Mouse (Mus musculus): ENCODE measurements around the gene Art3. TPM values are rescaled to one million over a fixed set of nuclear protein-coding genes. Genes with fewer than 3 reads are reported as not detected.

Art3 gene
- polyA plus RNA-seq, 1 experiment = 263 TPM

DNA sequence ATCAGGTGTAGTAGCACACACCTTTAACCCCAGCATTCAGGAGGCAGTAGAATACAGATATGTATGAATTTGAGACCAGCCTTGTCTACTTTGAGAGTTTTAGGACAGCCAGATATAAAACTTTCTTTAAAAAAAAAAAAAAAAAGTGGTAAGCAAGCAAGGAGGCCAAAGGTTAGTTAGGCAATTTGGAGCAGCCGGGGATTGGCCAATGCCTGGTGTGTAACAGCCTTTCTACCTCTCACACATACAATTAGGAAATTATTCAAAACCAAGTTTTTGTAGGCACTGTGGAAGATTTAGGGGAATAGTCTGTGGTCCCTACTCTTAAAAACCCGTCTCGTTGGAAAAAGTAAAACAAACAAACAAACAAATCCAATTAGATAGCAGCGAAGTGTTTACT is 9.0 kb upstream of the Art3 start:
- H3K4me3 ChIP-seq (ENCODE audit: control insufficient read depth, low read depth, low read length) = no peak overlapping the region
- H3K36me3 ChIP-seq (ENCODE audit: control insufficient read depth, insufficient read depth, low read length) = no peaks in the 10 kb centered on the region
- TF ChIP-seq POLR2A (IDR thresholded peaks at IDR 0.05; ENCODE audit: control insufficient read depth, low read depth, low read length) (no peak), CTCF (IDR thresholded peaks at IDR 0.05; ENCODE audit: control insufficient read depth, insufficient read depth, insufficient replicate concordance, low read depth, low read length) (no peak)
- H3K27ac ChIP-seq (ENCODE audit: control insufficient read depth, insufficient read depth, low read depth, low read length) = no peak overlapping the region
- H3K27me3 ChIP-seq (ENCODE audit: control insufficient read depth, insufficient read depth, low read length) = no peaks in the 10 kb centered on the region
- no peaks in the 10 kb centered on the region for H3K4me1 ChIP-seq (ENCODE audit: control insufficient read depth, insufficient read depth, low read length)

DNA sequence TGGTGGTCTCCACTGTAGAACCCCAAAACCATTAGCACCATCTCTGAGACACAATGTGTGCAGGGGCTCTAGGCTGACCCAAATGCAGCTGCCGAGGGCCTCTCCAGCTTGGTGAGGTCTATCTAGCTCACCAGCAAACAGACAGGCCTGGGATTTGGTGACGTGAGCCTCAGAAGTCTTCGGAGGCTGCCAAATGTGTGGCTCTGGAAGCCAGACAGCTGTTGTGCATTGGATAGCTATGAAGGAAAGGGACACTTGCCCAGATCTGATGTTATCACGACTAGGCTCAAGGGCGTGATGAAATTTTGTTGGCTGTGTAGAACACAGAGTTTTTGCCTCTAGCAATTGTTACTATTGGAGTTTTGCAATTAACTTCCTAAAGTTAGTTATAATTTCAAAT is 8.4 kb upstream of the Art3 start:
- no peaks in the 10 kb centered on the region for H3K27me3 ChIP-seq (ENCODE audit: control insufficient read depth, insufficient read depth, low read length)
- H3K27ac ChIP-seq (ENCODE audit: control insufficient read depth, insufficient read depth, low read depth, low read length) = no peak overlapping the region
- H3K36me3 ChIP-seq (ENCODE audit: control insufficient read depth, insufficient read depth, low read length) = no peaks in the 10 kb centered on the region
- H3K4me1 ChIP-seq (ENCODE audit: control insufficient read depth, insufficient read depth, low read length) = no peaks in the 10 kb centered on the region
- H3K4me3 ChIP-seq (ENCODE audit: control insufficient read depth, low read depth, low read length) = no peak overlapping the region
- no peak for TF ChIP-seq CTCF (IDR thresholded peaks at IDR 0.05; ENCODE audit: control insufficient read depth, insufficient read depth, insufficient replicate concordance, low read depth, low read length)
- no peak for TF ChIP-seq POLR2A (IDR thresholded peaks at IDR 0.05; ENCODE audit: control insufficient read depth, low read depth, low read length)

DNA sequence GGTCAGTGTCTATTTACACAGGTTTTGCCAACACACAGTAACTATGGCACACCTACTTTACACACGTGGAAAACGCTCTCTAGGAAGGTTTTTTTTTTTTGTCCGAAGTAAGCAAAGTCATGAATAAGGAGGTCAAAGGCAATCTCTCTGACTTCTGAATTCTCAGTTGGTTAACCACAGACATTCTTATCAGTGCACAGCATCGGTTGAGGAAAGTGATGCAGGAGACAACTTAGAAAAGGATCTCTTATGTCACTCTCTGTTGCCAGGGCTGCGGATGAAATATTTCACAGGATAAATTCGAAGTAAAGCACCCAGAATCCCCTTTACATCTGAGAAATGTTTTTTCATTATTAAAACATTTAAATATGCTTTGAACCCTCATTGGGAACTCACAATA is 4.3 kb upstream of the Art3 start:
- Histone ChIP-seq H3K27ac (ENCODE audit: control insufficient read depth, insufficient read depth, low read depth, low read length) (no peak overlapping the region), H3K4me1 (ENCODE audit: control insufficient read depth, insufficient read depth, low read length) (peaks cover 8% of the 10 kb centered on the region), H3K4me3 (ENCODE audit: control insufficient read depth, low read depth, low read length) (no peak overlapping the region), H3K36me3 (ENCODE audit: control insufficient read depth, insufficient read depth, low read length) (no peaks in the 10 kb centered on the region), H3K27me3 (ENCODE audit: control insufficient read depth, insufficient read depth, low read length) (no peaks in the 10 kb centered on the region)
- TF ChIP-seq POLR2A (IDR thresholded peaks at IDR 0.05; ENCODE audit: control insufficient read depth, low read depth, low read length) (no peak), CTCF (IDR thresholded peaks at IDR 0.05; ENCODE audit: control insufficient read depth, insufficient read depth, insufficient replicate concordance, low read depth, low read length) (no peak)

DNA sequence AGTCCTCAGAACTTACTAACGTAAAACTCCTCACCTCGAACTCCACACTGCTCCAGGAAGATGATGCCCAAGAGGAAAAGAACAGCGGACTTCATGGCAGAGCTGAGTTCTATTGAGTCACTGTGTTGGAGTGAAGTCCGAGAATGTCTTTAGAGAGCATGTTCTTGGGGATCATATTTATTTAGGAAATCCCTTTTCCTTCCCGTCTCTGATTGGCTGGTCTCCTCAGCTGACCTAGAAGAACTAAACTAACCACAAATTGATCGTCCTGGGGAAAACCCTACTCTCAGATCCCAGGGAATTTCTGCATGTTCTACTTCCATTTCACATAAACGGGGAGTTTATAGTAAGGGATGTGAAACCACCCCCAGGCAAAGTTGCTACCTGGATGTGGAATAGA is 3.7 kb upstream of the Art3 start, which contains the start of gene Cxcl9:
Gene Cxcl9, minus strand, starts transcription at position 151 of the 400 bp plus-strand sequence.
- Histone ChIP-seq H3K27ac (ENCODE audit: control insufficient read depth, insufficient read depth, low read depth, low read length) (no peak within 1 kb of the TSS), H3K4me3 (ENCODE audit: control insufficient read depth, low read depth, low read length) (no peak within 1 kb of the TSS), H3K27me3 (ENCODE audit: control insufficient read depth, insufficient read depth, low read length) (no peaks in the 10 kb centered on the region), H3K4me1 (ENCODE audit: control insufficient read depth, insufficient read depth, low read length) (peaks cover 8% of the 10 kb centered on the region), H3K36me3 (ENCODE audit: control insufficient read depth, insufficient read depth, low read length) (no peaks in the 10 kb centered on the region)
- TF ChIP-seq POLR2A (IDR thresholded peaks at IDR 0.05; ENCODE audit: control insufficient read depth, low read depth, low read length) = no peak
- TF ChIP-seq CTCF (IDR thresholded peaks at IDR 0.05; ENCODE audit: control insufficient read depth, insufficient read depth, insufficient replicate concordance, low read depth, low read length) = no peak

DNA sequence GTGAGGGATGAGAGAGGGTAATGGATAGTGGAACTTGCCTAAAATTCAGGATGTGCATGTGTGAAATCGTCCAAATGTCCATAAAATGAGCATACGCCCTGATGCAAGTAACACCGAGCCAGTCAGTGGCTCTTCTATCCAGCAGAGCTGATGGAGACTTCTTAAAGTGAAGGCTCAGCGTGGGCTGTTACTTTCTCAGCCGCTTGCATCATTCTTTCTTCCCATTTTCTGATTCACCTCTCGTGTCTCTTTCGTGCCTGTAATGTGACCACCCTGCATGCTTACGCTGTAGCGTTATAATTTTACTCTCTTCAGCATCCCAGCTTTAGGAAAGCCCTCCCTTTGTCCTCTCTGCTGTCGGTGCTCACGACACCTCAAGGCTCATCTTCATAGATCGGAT is 505 bp upstream of the Art3 start:
- TF ChIP-seq POLR2A (IDR thresholded peaks at IDR 0.05; ENCODE audit: control insufficient read depth, low read depth, low read length) = no peak
- TF ChIP-seq CTCF (IDR thresholded peaks at IDR 0.05; ENCODE audit: control insufficient read depth, insufficient read depth, insufficient replicate concordance, low read depth, low read length) = no peak
- Histone ChIP-seq H3K4me1 (ENCODE audit: control insufficient read depth, insufficient read depth, low read length) (peaks cover 11% of the 10 kb centered on the region), H3K4me3 (ENCODE audit: control insufficient read depth, low read depth, low read length) (peak overlapping the region; percentile 47), H3K27me3 (ENCODE audit: control insufficient read depth, insufficient read depth, low read length) (no peaks in the 10 kb centered on the region), H3K36me3 (ENCODE audit: control insufficient read depth, insufficient read depth, low read length) (no peaks in the 10 kb centered on the region), H3K27ac (ENCODE audit: control insufficient read depth, insufficient read depth, low read depth, low read length) (0 out of 2 replicates have a peak overlapping the region, but pooled peaks have one; percentile 16)

DNA sequence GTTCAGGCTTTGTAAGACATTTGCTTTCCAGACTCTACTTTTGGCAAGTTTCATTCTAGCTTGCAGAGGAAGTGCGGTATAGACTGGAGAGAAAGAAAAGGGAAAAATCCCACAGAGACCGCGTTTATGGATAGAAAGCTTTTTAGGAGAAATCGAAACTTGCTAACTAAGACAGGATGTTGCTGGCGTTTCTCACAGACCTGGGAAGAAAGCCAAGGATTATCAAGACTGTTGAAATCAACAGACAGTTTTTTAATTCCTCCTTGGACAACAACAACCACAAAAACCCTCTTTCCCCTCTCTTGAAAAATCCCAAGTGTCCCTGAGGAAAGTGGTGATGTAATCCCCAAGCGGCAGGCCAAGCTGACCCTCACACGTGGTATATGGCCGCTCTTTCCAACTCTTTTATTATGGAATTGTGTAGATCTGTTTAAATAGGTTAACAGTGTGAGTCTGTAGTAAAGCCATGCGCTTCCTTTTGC is 773 bp downstream of the Art3 start:
- TF ChIP-seq POLR2A (IDR thresholded peaks at IDR 0.05; ENCODE audit: control insufficient read depth, low read depth, low read length) (no peak), CTCF (IDR thresholded peaks at IDR 0.05; ENCODE audit: control insufficient read depth, insufficient read depth, insufficient replicate concordance, low read depth, low read length) (no peak)
- Histone ChIP-seq H3K36me3 (ENCODE audit: control insufficient read depth, insufficient read depth, low read length) (no peaks in the 10 kb centered on the region), H3K27ac (ENCODE audit: control insufficient read depth, insufficient read depth, low read depth, low read length) (peak overlapping the region; percentile 85), H3K4me1 (ENCODE audit: control insufficient read depth, insufficient read depth, low read length) (peaks cover 11% of the 10 kb centered on the region), H3K4me3 (ENCODE audit: control insufficient read depth, low read depth, low read length) (peak overlapping the region; percentile 94), H3K27me3 (ENCODE audit: control insufficient read depth, insufficient read depth, low read length) (no peaks in the 10 kb centered on the region)

DNA sequence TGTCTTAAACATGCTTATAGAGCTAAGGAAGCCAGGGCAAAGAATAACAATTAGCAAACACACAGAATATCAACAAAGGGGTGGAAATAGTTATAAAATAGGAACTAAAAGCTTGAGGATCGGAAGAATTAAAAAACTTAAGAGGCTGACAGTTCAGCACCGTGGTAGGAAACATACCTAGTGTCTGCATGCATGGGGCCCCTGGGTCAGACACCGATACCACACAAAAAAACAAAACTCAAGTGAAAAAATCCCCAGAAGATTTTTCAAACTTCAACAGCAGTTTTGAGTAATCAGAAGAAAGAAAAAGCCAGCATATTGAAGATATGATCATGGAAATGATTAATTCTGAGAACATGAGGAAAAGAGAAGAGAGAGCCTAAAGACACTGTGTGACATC is 5.1 kb downstream of the Art3 start:
- no peak overlapping the region for H3K4me3 ChIP-seq (ENCODE audit: control insufficient read depth, low read depth, low read length)
- no peaks in the 10 kb centered on the region for H3K36me3 ChIP-seq (ENCODE audit: control insufficient read depth, insufficient read depth, low read length)
- no peak overlapping the region for H3K27ac ChIP-seq (ENCODE audit: control insufficient read depth, insufficient read depth, low read depth, low read length)
- H3K4me1 ChIP-seq (ENCODE audit: control insufficient read depth, insufficient read depth, low read length) = peaks cover 4% of the 10 kb centered on the region
- TF ChIP-seq POLR2A (IDR thresholded peaks at IDR 0.05; ENCODE audit: control insufficient read depth, low read depth, low read length) = no peak
- TF ChIP-seq CTCF (IDR thresholded peaks at IDR 0.05; ENCODE audit: control insufficient read depth, insufficient read depth, insufficient replicate concordance, low read depth, low read length) = no peak
- H3K27me3 ChIP-seq (ENCODE audit: control insufficient read depth, insufficient read depth, low read length) = no peaks in the 10 kb centered on the region

DNA sequence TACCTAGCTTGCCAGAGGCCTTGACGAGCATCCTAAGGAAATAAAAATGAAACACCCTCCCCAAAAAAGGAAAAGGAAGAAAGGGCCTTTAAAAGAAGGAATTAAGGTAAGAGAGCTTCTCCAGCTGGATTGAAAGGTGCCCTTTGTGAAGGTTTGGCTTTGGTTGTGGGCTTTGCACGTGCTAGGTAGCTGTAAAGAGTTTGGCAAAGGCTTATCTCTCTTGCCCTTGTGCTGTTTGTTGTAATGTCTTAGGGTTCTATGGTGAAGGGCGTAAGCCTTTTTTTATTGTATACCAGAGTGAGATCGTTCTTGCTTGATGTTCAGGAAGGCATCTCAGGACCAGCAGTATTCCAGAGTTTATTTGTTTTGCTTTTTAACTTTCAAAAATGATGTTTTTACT is 9.0 kb downstream of the Art3 start:
- no peaks in the 10 kb centered on the region for H3K27me3 ChIP-seq (ENCODE audit: control insufficient read depth, insufficient read depth, low read length)
- TF ChIP-seq CTCF (IDR thresholded peaks at IDR 0.05; ENCODE audit: control insufficient read depth, insufficient read depth, insufficient replicate concordance, low read depth, low read length) (no peak), POLR2A (IDR thresholded peaks at IDR 0.05; ENCODE audit: control insufficient read depth, low read depth, low read length) (no peak)
- no peak overlapping the region for H3K27ac ChIP-seq (ENCODE audit: control insufficient read depth, insufficient read depth, low read depth, low read length)
- H3K4me3 ChIP-seq (ENCODE audit: control insufficient read depth, low read depth, low read length) = no peak overlapping the region
- no peaks in the 10 kb centered on the region; the same call in 1 of the 2 replicates for H3K36me3 ChIP-seq (ENCODE audit: control insufficient read depth, insufficient read depth, low read length)
- no peaks in the 10 kb centered on the region for H3K4me1 ChIP-seq (ENCODE audit: control insufficient read depth, insufficient read depth, low read length)

Data from testis, adult 2 months (tissue).